Mouse (Mus musculus) c-Kit-positive CD71-negative TER-119-negative erythroid progenitor cells, embryonic 14.5 days (primary cell): Measurements from ENCODE around the gene Mid2.
A peak's percentile ranks its signal among the peaks of the same experiment; 100 is the strongest.
"Not testable (repeated sequence)": the region's sequence is repeated elsewhere in the genome, so short reads cannot be mapped to it uniquely, and the experiment has no call there.

Experiments used
- DNase-seq: peaks from one replicate; pipeline ENCODE4 v3.0.0-alpha.2; 2013; ENCODE audit warnings: low read depth

Mid2 gene

DNA sequence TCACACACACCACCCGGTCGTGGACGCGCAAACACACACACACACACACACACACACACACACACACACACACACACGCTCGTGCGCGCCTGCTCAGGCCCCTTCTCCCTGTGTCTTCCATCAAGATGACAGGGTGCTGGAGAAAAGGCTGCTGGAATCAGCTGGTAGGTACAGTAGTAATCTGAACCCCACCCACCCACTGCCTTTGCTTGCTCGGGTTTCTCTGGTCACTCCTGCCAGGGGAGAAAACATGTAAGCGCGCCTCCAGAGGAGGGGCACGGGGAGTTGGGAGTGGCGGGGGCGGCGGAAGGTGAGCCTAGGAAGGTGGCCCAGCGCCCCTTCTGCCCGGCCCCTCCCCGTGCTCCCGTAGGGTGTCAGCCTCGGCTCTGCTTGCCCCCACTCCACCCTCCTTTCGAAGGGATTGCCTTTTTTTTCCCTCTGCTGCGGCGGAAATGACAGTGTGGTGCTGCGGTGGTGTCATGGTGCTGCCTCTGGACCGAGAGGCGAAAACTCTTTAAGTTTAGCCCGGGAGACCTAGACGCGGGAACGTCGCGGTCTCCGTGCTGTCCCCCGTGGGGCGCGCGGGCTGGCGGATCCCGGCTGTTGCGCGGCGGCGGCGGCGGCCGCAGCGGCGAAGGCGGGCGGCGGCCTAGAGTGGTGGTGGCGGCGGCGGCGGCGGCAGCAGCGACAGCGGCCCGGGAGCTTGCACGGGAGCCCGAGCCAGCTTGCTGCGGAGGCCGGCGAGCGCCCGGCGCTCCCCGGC is at the start of gene Mid2:
Mid2 (plus strand) TSS at position 121 of the 763 bp plus-strand sequence.
- no peak for DNase-seq

GRCm38 (mm10) chrX:140624875-140625594 is 39.4 kb upstream of the Mid2 start:
- DNase-seq = no peak

DNA sequence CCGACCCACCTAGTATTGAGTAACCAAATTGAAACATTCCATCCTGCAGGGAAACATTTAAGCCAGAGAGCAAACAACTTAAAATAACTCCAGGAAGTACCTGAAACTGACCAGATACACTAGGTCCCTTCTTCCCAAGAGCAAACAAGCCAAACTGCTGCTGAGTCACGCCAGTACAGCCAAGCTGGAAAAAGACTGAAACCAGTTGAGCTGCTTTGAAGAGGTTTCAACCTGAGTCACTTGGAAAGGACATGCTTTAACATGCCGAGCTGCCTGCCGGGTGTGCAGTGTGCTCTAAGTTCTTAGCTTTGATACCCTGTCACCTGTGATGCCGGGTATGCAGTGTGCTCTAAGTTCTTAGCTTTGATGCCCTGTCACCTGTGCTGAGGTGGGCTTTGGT is 26.4 kb upstream of the Mid2 start:
- DNase-seq = no peak

DNA sequence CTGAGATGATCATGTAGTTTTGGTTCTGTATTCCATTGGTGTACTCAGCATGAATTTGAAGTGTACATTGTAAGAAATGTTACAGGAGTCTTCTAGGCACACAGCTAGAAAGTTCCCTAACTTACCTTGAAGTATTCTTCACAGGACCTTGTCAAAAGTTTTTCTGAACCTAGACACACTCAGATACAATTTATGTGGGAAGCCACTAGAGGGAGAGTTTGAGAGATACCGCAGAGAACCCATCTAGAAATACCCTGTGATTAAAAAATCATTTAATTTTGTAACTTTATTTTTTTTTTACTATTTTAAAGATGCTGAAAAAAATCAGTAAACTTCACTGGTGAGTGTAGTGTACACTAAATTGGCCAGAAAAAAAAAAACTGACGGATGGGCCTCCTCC is 24.8 kb upstream of the Mid2 start:
- DNase-seq = no peak

DNA sequence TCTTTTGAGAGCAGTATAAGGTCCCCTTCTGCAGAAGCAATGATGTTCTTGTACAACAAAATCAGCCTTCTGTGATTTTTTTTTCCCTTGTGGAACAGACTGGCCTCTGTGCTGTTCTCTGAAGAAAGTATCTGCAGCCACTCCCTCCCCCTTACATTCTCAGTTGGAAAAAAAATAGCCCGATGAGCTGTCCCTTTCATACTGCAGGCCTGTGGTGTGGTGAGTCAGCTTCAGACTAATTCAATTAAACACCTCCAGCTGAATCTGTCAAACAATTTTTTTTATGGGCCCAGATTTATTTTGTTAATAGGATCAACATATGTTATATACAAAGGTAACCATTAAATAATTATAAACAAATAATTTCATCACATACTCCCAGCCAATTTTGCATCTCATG is 3.7 kb upstream of the Mid2 start:
- no peak for DNase-seq

GRCm38 (mm10) chrX:140663516-140663915 is 883 bp upstream of the Mid2 start:
- no peak for DNase-seq

DNA sequence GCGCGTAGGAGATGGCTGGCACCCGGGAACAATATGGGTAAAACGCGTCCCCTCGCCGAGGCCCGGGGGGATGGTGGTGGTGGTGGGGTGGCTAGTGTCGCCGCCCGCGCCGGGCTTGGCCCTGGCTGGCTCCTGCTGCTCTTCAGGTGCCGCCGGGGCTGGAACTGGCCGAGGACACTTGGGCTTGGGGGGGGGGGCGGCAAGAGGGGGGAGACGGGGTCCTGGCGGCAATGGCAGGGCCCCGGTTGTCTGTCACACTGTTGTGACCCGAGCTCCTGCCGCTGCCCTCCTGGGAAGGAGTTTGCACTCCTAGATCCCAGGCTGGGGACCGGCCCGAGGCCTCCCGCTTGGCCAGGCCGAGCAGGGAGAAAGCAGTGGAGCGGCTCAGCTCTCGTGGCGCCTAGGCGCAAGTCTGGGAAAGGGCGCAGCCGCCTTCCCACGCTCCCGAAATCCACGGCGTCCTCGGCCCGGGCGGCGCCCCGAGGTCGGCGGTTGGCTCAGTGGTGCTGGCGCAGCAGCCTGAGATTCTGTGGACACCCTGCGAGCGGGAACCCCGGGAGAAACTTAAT is 927 bp downstream of the Mid2 start:
- no peak for DNase-seq

DNA sequence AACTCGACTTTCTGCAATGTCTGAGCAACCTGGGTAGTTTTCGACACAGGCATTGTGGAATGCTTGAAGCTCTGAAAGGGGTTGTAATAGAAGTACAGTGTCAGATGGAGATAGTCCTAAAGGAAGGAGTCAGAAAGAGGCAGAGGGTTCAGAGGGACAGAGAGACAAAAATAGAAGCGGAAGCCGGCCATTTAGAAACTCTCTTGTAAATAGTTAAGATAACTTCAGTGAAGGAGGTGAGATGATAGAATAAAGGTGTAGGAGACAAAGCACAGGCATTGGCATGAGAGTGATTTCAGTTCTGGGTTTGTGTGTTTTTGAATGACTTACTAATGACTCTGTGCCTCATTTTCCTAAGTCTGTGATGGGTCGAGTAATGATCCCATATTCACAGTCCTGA is 11.0 kb downstream of the Mid2 start:
- DNase-seq = no peak

GRCm38 (mm10) chrX:140688335-140688734 is 23.9 kb downstream of the Mid2 start:
- DNase-seq = no peak

- not testable (repeated sequence) for DNase-seq
These were observed 33.6 kb downstream of the Mid2 start for GRCm38 (mm10) chrX:140697872-140698463.

GRCm38 (mm10) chrX:140703224-140703623 is 38.8 kb downstream of the Mid2 start:
- no peak for DNase-seq

GRCm38 (mm10) chrX:140706077-140706476 is 41.7 kb downstream of the Mid2 start:
- DNase-seq = no peak

GRCm38 (mm10) chrX:140722400-140722799 is 58.0 kb downstream of the Mid2 start:
- DNase-seq = peak; percentile 32

DNA sequence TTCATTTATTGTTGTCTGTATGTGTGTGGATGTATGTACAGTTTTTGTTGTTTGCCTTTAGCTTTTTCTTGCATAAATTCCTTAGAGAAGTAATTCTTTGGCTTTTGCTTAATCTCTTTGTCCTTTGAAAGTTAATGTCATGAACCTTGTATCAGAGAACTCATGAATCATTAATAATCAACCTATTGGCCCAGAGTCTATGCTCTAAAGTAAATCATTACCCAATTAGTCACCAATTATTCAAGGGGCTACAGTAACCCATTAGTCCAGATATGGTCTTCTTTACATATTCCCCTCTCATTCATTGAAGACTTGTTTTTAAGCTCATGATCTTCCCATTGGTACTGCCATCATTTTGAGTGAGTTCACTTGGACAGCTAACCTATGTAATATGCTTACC is 74.6 kb downstream of the Mid2 start:
- DNase-seq = no peak

DNA sequence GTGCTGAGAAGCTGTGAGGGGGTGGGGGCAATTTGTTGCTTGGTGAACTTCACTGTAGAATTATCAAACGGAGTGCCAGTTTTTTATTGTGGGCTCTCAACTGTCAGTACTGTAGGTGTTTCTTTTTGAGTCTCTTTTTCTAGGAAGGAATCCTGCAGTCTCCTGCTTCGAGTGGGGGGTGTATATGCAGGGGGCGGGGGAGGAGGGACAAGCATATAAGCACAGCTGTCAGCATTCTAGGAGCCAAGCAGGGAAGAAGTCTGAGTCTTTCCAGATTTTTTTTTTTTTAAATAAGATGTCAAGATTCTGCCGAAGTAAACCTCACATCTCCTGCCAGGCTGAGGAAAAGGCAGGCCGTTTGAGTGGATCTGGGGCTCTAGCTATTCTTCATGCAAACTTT is 78.8 kb downstream of the Mid2 start:
- DNase-seq = no peak

- DNase-seq = no peak
These were observed 105.4 kb downstream of the Mid2 start for GRCm38 (mm10) chrX:140769794-140770193.

DNA sequence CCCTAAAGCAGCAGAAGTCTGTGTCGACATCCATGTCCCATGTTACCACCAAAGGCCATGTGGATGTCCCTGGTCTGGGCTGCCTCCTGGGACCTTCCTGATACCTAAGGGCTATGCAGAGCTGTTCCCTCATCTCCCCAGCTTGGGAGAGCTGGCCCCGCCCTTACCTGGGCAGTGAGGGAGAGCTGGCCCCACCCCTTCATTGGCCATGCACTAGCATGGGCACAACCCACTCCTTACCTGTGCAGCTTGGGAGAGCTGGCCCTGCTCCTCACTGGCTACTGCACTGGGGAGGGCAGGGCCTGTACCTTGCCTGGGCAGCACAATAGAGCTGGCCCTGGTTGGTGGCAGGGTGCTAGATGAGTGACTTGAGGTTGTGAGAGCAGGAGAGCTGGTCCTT is 140.9 kb downstream of the Mid2 start:
- no peak for DNase-seq

GRCm38 (mm10) chrX:140813312-140814006 is 149.1 kb downstream of the Mid2 start, which contains the start of gene Tex13b:
TSS of gene Tex13b (minus strand) at chrX:140813433.
- no peak for DNase-seq
